Mouse (Mus musculus) stomach, embryonic 16.5 days (tissue): ENCODE measurements around the gene Erv3. TPM values are rescaled to one million over a fixed set of nuclear protein-coding genes. Genes with fewer than 3 reads are reported as not detected.

Source experiments
- ATAC-seq: fragments of 200-750 bp; cut with Nextera tagmentation; 2 replicates; pipeline ENCODE4 v1.8.0; 2017; ENCODE audit warnings: moderate number of reproducible peaks, moderate TSS enrichment; ENCODE audit not compliant: insufficient read depth, low FRiP score
- H3K27ac ChIP-seq: fragments of 300-500 bp; sonication (generic); 2 replicates; pipeline ENCODE4 v1.5.1; 2014; ENCODE audit warnings: low read length
- H3K27me3 ChIP-seq: fragments of 300-500 bp; sonication (generic); 2 replicates; pipeline ENCODE4 v1.6.1; 2014; ENCODE audit warnings: low read length, control low read depth, mixed read lengths; ENCODE audit not compliant: control insufficient read depth, insufficient read depth
- H3K36me3 ChIP-seq: fragments of 300-500 bp; sonication (generic); 2 replicates; pipeline ENCODE4 v1.6.1; 2014; ENCODE audit warnings: low read length; ENCODE audit not compliant: control insufficient read depth, insufficient read depth
- H3K4me1 ChIP-seq: fragments of 300-500 bp; sonication (generic); 2 replicates; pipeline ENCODE4 v1.6.1; 2014; ENCODE audit warnings: low read length, control low read depth, mixed read lengths; ENCODE audit not compliant: control insufficient read depth, insufficient read depth
- H3K4me2 ChIP-seq: fragments of 300-500 bp; sonication (generic); 2 replicates; pipeline ENCODE4 v1.6.1; 2014; ENCODE audit warnings: low read depth, low read length, mixed read lengths
- H3K4me3 ChIP-seq: fragments of 300-500 bp; sonication (generic); replicated peaks from 2 replicates; pipeline ENCODE4 v1.5.1; 2014; ENCODE audit warnings: mild to moderate bottlenecking, low read length
- H3K9ac ChIP-seq: fragments of 300-500 bp; sonication (generic); 2 replicates; pipeline ENCODE4 v1.6.1; 2014; ENCODE audit warnings: low read length
- H3K9me3 ChIP-seq: fragments of 300-500 bp; sonication (generic); replicated peaks from 2 replicates; pipeline ENCODE4 v1.6.1; 2016; ENCODE audit warnings: low read length, control low read depth; ENCODE audit not compliant: control insufficient read depth
- WGBS: fragments of 180-500 bp; shearing (Covaris S2); extraction: QIAGEN DNeasy Blood & Tissue Kit; methylation state at CpG from one replicate; pipeline ENCODE4 v1.1.7; 2014; 5-methylcytosine and 5-hydroxymethylcytosine counted together
- polyA plus RNA-seq: library from polyadenylated mRNA; unstranded; fragments of >200 nt; fragmentation: Nextera tagmentation; extraction: Ambion mirVana; gene quantifications from 2 replicates; pipeline ENCODE4 v1.2.1, GENCODE M21; 2015

Erv3 gene
- polyA plus RNA-seq, 1 experiment from 2014 or later = not detected

- no peak for ATAC-seq
Measured at GRCm38 (mm10) chr2:131876551-131877265, 17.2 kb upstream of the Erv3 start.

GRCm38 (mm10) chr2:131873376-131873775 lies 13.8 kb upstream of the Erv3 start:
- H3K27ac ChIP-seq = no peak overlapping the region
- no peak overlapping the region for H3K4me3 ChIP-seq
- H3K9ac ChIP-seq = no peak overlapping the region
- no peak overlapping the region for H3K4me2 ChIP-seq
- ATAC-seq = no peak
- no peaks in the 10 kb centered on the region for H3K36me3 ChIP-seq
- no peaks in the 10 kb centered on the region for H3K4me1 ChIP-seq
- H3K9me3 ChIP-seq = no peaks in the 10 kb centered on the region
- no peaks in the 10 kb centered on the region for H3K27me3 ChIP-seq
- WGBS = 63% methylated on average over 1 of the region's 1 CpGs

More at GRCm38 (mm10) chr2:131876551-131877265, 17.2 kb upstream of the Erv3 start:
- H3K4me2 ChIP-seq = no peak overlapping the region
- H3K4me3 ChIP-seq = no peak overlapping the region
- H3K9ac ChIP-seq = no peak overlapping the region
- no peaks in the 10 kb centered on the region for H3K9me3 ChIP-seq
- H3K4me1 ChIP-seq = no peaks in the 10 kb centered on the region
- H3K27ac ChIP-seq = no peak overlapping the region
- H3K27me3 ChIP-seq = no peaks in the 10 kb centered on the region
- 85% methylated on average over 7 of the region's 7 CpGs for WGBS
- H3K36me3 ChIP-seq = no peaks in the 10 kb centered on the region

- 67% methylated on average over 5 of the region's 5 CpGs for WGBS
- ATAC-seq = no peak
- H3K4me1 ChIP-seq = no peaks in the 10 kb centered on the region
Measured at GRCm38 (mm10) chr2:131868983-131869382, 9.4 kb upstream of the Erv3 start.

DNA sequence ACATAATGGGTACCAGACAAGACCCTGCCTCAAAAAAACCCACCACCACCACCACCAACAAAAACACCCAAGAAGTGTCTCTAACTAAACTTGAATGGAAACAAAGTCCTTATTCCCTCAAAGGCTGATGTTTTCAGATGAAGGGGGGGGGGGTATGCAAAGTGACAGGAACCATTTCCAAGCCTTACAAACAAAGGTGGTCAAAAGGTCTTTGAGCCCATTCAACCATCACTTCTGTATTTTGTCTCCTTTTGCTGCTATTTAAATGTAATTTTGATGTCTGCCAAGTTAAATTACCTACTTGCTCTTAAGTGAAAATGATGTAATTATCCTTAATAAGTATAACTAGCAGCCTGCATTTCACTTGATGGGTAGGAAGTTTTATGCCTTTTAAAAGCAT lies 7.1 kb upstream of the Erv3 start:
- Histone ChIP-seq H3K27ac (no peak overlapping the region), H3K9ac (no peak overlapping the region), H3K4me3 (no peak overlapping the region), H3K27me3 (no peaks in the 10 kb centered on the region), H3K9me3 (no peaks in the 10 kb centered on the region), H3K4me2 (no peak overlapping the region), H3K36me3 (no peaks in the 10 kb centered on the region), H3K4me1 (no peaks in the 10 kb centered on the region)
- no peak for ATAC-seq

More at GRCm38 (mm10) chr2:131868983-131869382, 9.4 kb upstream of the Erv3 start:
- Histone ChIP-seq H3K9me3 (no peaks in the 10 kb centered on the region), H3K9ac (no peak overlapping the region), H3K36me3 (no peaks in the 10 kb centered on the region), H3K4me2 (no peak overlapping the region), H3K27ac (no peak overlapping the region), H3K27me3 (no peaks in the 10 kb centered on the region), H3K4me3 (no peak overlapping the region)

GRCm38 (mm10) chr2:131864262-131864796 lies 4.8 kb upstream of the Erv3 start:
- Histone ChIP-seq H3K27ac (no peak overlapping the region), H3K9ac (no peak overlapping the region), H3K9me3 (no peaks in the 10 kb centered on the region), H3K36me3 (no peaks in the 10 kb centered on the region), H3K4me3 (no peak overlapping the region), H3K4me1 (no peaks in the 10 kb centered on the region), H3K4me2 (no peak overlapping the region), H3K27me3 (no peaks in the 10 kb centered on the region)
- WGBS = 65% methylated on average over 2 of the region's 2 CpGs
- no peak for ATAC-seq

GRCm38 (mm10) chr2:131863472-131863871 lies 3.9 kb upstream of the Erv3 start:
- H3K27me3 ChIP-seq = no peaks in the 10 kb centered on the region
- H3K4me2 ChIP-seq = no peak overlapping the region
- H3K4me3 ChIP-seq = no peak overlapping the region
- no peak overlapping the region for H3K9ac ChIP-seq
- no peak overlapping the region for H3K27ac ChIP-seq
- ATAC-seq = no peak
- no peaks in the 10 kb centered on the region for H3K9me3 ChIP-seq
- WGBS = 59% methylated on average over 3 of the region's 3 CpGs
- H3K36me3 ChIP-seq = no peaks in the 10 kb centered on the region
- H3K4me1 ChIP-seq = no peaks in the 10 kb centered on the region

GRCm38 (mm10) chr2:131862617-131863275 lies 3.2 kb upstream of the Erv3 start:
- ATAC-seq = no peak
- no peaks in the 10 kb centered on the region for H3K4me1 ChIP-seq
- H3K4me2 ChIP-seq = no peak overlapping the region
- no peaks in the 10 kb centered on the region for H3K27me3 ChIP-seq
- H3K9me3 ChIP-seq = no peaks in the 10 kb centered on the region
- H3K4me3 ChIP-seq = no peak overlapping the region
- no peak overlapping the region for H3K9ac ChIP-seq
- no peak overlapping the region for H3K27ac ChIP-seq
- no peaks in the 10 kb centered on the region for H3K36me3 ChIP-seq
- WGBS = 58% methylated on average over 3 of the region's 3 CpGs

DNA sequence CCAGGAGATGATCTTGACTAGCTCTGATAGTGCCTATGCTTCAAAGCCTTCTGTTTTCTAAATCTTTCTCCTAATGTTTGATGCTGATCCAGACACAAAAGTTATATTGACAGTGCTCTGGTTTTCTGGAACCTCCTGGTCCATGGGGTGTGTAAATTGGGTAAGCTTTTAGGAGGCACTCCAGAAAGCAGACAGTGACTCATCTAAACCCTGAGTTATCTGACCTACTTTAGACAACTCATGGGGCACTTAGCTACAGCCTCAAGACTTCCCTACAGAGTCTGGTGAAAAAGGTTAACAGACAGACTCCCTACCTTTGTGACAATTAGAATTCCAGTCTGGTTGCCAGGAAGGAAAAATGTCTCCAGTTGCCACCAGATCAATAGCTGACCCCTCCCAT lies 1.7 kb downstream of the Erv3 start:
- Histone ChIP-seq H3K27ac (no peak overlapping the region), H3K9me3 (no peaks in the 10 kb centered on the region), H3K9ac (no peak overlapping the region), H3K4me1 (no peaks in the 10 kb centered on the region), H3K36me3 (no peaks in the 10 kb centered on the region), H3K4me3 (no peak overlapping the region), H3K4me2 (no peak overlapping the region), H3K27me3 (no peaks in the 10 kb centered on the region)
- ATAC-seq = no peak

- Histone ChIP-seq H3K36me3 (no peaks in the 10 kb centered on the region), H3K27me3 (no peaks in the 10 kb centered on the region), H3K4me1 (no peaks in the 10 kb centered on the region), H3K4me3 (no peak overlapping the region), H3K4me2 (no peak overlapping the region), H3K27ac (no peak overlapping the region), H3K9me3 (no peaks in the 10 kb centered on the region), H3K9ac (no peak overlapping the region)
- no peak for ATAC-seq
- 34% methylated on average over 4 of the region's 4 CpGs for WGBS
Measured at GRCm38 (mm10) chr2:131853719-131854118, 5.8 kb downstream of the Erv3 start.
